Mouse (Mus musculus): ENCODE data around the gene Pex16.

The Pex16 gene

DNA sequence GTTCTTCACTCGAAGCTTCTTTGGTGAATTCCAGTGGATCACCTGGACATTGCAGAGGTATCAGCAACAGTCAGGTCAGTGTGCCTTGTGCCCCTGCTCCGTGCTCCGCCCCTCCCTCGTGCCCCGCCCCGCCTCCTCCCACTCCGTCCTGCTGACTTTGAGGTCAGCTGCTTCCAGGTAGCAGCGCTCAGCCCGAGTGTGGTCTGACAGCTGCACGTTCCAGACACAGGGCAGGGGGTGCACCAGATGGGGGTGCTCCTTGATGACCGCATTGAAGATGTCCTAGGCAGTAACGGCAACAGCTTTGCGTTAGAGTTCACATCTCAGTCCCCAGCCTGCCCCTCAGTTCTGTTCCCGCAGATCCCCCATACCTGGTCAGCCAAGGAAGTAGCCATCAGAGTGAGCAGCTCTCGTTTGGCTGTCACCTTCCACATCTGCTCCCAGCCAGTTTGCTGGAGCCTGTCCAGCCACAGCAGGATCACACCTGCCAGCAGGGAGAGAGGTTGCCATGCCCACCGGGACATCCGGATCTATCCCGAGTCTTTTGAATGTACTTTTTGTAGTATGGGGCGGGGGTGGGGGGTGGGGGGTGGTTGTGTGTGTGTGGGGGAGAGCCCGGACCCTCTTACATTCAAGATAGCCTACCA lies 7.0 kb upstream of the Pex16 start:
- DNase-seq (ENCODE audit: extremely low read depth, insufficient read length, low spot score), result no peak

DNA sequence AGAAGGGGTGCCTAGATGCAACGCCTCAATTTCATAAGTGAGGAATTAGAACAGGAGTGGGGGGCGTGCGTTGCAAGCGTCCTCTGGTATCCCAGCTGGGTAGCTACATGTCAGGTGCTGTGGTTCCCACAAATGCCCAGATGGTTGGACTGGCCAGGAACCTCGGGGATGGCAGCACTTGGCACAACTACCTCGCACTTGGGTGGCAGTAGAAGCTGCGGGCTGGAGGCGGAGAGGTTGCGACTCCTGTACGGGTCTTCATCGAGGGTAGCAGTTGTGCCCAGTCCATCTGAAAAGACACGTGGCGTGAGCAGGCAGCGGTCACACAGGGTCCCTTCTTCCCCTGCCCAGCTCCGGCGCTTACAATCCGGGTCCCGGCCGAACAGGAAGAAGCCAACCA lies 4.1 kb upstream of the Pex16 start:
- no peak for DNase-seq (ENCODE audit: extremely low read depth, insufficient read length, low spot score)

DNA sequence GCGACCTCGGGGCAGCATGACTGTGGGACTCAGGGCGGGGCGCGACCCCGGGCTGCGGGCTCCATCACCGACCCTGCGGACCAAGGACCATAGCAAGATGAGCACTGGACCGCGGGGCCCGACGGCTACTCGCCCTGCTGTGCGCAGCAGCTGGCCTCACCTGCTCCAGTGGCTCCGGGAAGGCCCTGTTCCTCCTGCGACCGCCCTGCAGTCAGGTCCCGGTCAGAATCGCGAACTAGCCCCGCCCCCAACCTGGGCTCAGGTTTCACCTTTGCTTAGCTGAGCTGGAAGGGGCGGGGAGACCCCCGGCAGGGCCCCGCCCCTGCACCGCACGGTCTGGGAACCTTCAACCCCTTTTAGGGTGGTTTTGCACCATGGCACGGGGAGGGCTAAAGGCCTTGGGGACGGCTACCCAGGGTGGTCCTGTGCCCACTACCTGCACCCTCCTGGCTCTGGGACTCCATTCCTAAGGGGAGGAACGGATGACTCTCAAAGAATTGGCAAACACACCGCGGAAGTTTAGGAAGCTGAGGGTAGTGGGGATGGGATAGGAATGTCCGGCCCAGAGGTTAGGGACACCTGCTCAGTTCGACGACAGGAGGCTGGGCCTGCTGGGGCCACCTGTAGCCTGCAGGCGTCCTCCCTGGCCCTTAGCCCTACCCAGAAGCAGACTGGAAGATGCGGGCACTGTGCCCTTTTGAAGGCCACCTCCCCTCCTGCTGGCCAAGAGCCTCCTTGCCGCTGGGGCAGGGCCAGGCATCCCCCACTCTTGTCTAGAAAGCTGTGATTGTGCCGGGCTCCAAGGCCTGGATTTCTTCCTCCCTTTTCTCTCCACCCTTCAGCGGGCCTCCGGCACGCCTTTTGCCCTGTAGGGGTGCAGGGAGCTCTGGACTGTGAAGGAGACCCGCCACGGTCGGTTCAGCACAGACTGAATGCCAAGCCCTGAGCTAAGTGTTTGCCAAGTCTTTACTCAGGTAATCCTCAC lies 3.4 kb upstream of the Pex16 start:
- DNase-seq (ENCODE audit: extremely low read depth, insufficient read length, low spot score), result no peak

DNA sequence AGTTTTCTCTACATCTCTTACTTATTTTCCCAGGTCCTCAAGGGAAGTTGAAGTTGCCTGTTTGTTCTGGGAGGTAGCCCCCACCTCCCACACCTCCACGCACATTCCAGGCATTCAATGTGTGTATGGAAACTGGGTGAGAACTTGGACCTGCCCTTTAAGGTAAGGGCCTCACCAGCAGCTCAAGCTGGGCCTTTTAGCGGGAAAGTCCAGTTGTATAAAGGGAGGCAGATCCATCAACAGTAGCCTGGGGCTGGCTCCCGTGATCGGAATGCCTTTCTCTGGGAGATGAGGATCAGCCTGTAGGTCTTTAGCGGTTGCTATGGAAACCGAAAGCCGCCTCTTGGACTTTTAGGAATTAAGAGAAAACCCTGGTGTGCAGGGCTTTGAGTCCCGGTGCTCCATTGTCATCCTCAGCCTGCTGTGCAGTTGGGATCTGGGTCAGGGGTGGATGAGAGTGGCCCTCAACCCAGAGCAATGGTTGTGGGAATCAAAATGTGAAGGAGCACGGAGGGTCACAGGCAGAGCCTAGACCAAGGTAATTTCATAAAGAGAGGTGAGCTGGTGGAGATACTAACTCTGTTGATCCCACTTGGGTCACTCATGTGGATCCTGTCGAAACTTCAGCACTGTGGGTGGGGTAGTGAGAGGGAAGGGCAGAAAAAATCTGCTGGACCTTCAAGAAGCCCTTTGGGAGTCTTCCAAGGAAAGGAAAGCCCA lies 2.3 kb upstream of the Pex16 start:
- no peak for DNase-seq (ENCODE audit: extremely low read depth, insufficient read length, low spot score)

DNA sequence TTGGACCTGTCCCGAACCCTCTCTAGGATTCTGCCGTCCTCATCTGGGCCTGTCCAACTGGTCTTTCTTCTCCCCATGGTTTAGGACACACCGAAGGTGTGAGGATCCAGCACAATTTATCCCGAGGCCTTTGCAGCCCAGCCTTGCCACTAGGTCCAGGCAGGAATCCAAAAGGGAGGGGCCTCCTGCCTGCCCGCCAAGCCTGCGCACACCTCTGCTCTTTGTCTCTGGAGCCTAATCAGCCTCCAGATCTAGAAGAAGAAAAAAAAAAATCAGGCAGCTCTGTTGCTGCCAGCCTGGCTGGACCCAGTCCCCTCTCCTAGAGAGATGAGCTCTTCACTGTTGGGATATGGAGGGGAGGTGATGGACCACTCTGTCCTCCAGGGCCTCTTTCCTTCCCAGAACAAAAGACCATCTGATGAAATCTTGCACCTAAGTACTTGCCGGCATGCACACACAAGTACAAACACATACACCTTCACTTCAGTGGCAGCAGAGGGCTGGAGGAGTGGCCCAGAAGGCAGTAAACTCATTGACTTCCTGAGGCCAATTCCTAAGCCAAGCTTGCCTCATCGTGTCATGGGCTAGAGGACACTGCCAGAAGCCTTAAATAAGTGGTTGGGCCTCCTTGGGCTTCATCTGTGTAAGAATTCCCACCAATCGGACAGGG lies 1.6 kb upstream of the Pex16 start:
- no peak for DNase-seq (ENCODE audit: extremely low read depth, insufficient read length, low spot score)

DNA sequence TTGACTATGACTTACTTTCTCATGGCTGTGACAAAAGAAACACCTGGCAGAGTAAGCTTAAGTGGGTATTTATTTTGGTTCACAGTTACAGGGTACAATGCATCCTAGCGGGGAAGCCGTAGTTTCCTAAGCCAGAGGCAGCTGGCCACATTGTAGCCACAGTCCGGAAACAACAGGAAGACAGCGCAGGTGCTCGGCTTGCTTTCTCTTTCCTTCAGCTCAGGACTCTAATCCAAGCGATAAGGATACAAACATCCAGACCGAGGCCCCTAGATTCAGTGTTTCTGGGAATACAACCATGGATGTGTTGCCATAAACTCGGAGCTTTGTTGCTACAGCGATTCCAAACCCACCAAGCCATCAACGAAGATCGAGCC lies 1.1 kb upstream of the Pex16 start:
- DNase-seq (ENCODE audit: extremely low read depth, insufficient read length, low spot score), result no peak

DNA sequence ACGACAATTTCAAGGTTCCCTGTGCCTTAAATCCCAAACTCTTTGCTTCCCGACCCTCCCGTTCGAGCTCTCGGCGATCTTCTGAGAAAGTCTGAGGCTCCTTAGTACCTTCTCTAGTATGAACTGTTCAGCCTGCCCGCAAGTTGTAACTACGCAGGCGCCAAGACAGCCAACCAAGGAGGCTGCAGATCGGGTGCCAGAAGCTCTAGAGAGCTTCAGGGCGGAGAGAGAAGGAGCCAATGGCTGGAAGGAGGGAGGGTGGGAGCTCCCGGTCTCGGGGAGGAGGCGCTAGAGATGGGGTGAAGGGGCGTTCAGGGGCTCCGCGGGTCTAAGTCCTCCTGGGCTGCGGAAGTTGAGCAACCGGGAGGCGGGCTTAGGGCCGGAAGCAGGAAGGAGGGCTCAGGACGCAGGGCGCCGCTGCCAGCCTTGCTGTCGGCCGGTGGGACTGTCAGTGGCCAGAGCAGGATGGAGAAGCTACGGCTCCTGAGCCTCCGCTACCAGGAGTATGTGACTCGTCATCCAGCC lies 685 bp downstream of the Pex16 start:
- DNase-seq (ENCODE audit: extremely low read depth, insufficient read length, low spot score), result peak; percentile 98

DNA sequence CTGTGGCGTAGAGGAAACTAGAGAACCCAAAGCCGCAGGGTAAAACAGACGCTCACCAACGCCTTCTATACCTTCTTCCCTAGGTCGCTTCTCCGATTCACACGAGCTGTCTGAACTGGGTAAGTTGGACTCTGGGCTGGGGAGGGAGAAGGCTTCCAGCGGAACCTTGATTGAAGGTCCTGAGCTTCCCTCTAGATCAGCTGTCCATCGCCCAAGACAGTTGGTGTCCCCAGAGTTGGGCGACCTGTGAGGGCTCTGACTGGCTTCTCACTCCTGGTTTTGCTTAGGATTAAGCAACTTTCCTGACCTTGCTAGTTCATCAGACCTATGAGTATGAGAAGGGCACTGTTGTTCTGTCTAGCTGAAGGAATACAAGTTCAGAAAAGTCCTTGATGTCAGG lies 1.3 kb downstream of the Pex16 start:
- no peak for DNase-seq (ENCODE audit: extremely low read depth, insufficient read length, low spot score)

DNA sequence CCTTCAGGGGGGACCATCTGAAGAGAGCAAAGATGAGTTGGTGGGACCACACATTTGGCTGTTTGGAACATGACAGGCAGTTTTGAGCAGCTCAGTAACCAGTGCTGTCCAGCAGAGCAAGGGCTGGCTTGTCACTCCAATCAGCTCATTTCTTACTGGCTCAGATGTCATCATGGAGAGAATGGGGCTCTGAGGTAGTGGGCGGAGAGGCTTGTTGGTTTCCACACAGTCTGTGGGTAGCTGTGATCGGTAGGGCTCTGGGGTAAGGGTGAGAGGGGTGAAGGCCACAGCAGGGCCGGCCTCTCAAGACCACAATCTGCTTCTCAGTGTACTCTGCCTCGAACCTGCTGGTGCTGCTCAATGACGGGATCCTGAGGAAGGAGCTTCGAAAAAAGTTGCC lies 1.8 kb downstream of the Pex16 start:
- no peak for DNase-seq (ENCODE audit: extremely low read depth, insufficient read length, low spot score)

DNA sequence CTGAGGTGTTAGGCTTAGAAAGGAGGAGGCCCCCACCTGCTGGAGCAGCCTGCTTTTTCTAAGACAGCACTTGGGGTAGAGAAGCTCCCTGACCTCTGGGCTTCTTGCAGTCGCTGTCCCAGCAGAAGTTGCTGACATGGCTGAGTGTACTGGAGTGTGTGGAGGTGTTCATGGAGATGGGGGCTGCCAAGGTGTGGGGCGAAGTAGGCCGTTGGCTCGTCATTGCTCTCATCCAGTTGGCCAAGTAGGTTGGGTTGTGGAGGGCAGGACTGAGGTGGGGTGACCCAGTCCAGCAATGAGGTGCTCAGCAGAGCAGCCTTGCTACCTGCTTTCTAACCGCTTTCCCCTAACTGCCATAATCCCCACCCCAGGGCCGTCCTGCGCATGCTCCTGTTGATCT lies 2.8 kb downstream of the Pex16 start:
- no peak for DNase-seq (ENCODE audit: extremely low read depth, insufficient read length, low spot score)

DNA sequence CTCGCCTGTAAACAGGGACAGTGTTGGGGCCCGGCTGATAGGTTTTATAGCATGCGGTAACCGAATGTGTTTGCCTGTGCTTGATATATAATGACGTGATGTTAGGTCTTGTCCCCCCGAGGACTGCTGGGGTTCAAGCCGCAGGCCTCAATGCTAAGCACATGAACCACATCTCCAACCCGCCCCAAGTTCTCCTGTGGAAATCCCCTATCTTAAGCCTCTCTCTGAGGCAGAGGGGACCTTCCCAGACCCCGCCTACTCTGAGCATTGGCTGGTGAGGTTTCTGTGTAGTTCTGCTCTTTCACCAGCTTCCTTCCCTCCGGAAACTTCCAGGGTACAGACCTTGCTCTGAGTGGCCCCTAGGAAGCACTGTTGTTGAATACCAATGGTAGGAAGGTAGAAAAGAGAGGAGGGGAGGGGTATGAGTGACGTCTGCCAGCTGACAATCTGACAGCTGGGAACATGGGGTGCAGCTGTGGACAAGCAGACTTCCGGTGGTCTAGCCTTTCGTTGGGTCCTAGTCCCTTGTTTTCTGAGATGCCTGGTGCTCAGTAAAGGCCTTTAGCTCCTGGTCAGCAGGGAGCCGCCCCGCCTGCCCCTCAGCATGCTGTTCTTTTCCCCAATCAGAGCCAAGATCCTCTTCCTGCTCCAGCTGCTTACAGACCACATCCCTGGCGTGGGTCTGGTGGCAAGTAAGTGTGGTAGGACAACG lies 5.5 kb downstream of the Pex16 start:
- no peak for DNase-seq (ENCODE audit: extremely low read depth, insufficient read length, low spot score)

DNA sequence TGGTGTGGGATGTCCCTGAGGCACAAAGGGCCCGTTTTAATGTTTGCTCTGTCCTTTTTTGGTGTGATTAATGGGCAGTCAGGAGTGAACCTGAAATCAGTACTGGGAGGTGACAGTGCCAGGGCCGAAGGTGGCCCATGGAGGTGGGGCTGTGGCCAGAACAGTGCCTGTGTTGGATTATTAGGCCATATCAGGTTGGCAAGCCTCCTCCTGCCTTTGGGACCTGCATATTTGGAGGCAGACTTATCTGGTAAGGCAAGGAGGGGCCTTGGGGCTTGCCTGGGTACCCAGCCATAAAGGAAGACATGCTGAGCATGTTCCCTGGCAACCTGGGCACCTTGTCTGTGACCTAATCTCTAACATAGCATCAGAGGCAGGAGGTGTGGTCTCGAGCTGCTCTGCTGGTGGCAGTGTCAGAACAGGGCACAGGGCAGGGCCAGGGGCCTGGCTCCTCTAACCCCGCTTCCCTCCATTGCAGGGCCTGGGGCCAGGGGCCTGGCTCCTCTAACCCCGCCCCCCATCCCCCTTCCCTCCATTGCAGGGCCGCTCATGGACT lies 6.1 kb downstream of the Pex16 start:
- no peak for DNase-seq (ENCODE audit: extremely low read depth, insufficient read length, low spot score)

DNA sequence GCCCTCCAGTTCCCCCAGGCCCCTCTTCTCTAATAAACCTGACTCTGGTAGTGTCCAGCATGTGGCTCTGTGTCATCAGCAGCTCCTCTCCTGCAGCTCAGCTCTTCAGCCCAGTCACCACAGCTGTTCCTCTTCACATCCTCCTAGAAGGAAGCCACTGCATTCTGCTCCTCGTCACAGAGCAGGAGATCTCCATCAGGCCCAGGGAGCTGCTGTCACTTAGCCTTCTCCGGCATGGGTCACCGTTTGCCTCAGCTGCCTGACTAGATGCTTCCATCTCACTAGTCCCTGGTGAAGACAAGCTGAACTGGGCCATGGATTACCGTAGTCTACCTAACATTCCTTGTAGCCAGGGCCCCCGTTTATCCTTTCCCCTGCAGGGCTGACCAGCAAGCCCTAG lies 6.7 kb downstream of the Pex16 start:
- DNase-seq (ENCODE audit: extremely low read depth, insufficient read length, low spot score), result no peak

DNA sequence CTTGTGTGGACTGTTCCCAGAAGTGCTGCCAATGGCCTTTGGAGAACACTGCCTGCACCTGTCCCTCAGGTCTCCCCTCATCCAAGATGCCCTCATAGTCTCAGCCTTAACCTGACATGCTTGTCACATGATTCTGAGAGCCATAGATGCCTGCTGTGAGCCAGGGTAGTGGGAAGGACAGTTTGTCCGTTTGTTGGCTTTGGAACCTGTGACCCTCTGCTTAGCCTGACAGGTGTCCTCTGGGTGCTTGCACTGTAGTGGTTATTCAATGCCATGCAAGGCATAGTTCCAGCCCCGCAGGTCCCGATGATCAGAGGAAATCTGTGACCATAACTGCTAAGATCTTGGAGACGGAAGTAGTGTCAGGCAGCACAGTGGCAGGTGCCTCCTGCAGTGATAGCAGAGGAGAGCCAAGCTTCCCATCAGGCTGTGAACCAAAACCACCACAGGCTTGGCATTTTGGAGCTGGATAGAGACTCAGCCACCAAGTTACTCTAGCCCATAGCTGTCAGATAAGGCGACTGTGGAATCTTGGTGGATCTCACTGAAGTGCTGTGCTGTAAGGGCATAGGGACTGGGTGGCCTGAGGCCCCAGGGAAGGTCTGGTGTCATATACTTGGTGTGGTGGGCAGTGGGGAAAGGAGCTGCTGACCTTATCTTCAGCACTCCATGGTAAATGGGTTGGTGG lies 7.6 kb downstream of the Pex16 start, which contains the start of gene 1700029I15Rik:
TSS of gene 1700029I15Rik (plus strand) at position 638 of the 688 bp plus-strand sequence.
- no peak for DNase-seq (ENCODE audit: extremely low read depth, insufficient read length, low spot score)

DNA sequence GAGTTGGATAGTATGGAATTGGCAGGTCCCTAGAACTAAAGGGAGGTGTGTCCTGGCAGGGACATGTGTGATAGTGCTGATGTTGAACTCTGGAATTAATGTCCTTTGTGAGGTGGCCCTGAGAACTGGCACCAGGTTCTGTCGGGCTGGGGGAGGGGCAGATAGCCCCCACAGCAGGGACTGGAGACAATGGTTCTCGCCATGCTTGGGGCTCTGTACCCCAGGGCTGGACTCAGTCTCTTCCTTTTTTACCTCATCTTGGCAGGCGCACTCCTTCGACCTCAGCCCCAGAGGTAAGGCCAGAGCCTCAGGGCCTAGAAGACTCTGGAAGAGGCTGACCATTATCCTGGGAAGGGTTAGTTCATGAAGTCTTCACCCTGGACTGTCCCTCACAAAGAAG lies 8.3 kb downstream of the Pex16 start:
- no peak for DNase-seq (ENCODE audit: extremely low read depth, insufficient read length, low spot score)

DNA sequence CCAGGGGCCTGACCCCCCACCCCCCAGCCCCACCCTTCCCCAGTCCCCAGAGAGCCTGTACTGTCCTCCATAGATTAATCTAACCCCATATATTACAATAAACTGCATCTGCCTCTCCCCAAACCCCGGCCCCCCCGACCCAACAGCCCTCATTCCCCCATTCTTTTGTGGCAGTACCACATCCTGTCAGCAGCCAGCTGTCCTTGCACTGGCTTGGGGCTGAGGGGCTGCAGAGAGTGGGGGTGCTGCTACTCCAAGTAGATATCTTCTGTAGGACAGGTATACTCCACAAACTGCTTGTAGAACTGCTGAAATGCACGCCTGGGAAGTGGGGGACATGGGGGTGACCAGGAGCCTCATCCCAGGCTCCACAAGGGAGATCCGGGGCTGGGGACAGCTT lies 9.6 kb downstream of the Pex16 start:
- no peak for DNase-seq (ENCODE audit: extremely low read depth, insufficient read length, low spot score)

DNA sequence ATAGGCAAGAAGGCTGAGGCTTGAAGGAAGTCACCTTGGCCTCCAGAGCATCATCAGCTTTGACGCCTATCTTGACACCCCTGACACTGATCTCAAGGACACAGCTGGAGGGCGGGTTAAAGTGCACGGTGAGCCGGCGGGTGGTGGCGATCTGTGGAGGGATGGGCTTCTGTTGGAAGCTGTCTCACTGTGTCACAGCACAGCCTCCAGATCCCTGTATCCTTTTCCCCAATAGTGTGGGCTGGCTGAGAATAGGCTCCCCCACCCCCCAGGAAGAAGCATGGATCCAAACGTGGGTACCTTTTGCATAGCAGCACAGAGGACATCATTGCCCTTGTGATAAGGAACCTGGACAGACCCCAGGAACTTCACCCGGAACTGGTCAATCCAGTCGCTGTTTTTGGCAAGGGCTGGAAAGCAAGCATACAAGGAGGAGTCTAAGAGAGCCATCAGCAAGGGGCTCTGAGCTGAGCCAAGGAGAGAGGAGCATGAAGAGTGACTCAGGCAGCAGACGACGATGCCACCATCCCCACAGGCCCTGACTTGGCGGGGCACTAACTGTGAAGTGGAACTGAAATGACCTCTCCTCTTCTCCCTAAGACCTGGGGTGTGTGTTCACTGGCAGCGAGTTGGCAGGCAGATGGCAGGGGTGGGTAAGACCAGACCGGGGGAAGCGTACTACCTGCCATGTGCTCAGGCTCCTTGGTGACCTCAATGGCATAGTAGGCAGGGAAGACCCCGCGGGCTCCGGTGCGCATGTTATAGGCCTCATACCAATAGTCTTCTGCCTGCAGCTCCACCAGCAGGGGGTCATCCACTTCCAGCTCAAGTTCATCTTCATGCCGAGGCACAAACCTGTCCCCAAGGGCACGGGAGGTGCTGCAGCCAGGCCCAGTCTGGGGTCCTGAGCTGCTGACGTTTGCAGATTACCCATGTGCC lies 10.9 kb downstream of the Pex16 start:
- DNase-seq (ENCODE audit: extremely low read depth, insufficient read length, low spot score), result no peak

Data from 3134 (cell line).